Mouse (Mus musculus) thymus, postnatal 14 days (tissue): Measurements from ENCODE around the gene Adamts20.

Experiments used
- DNase-seq: peaks from one replicate; pipeline ENCODE4 v3.0.0; 2021

Adamts20 gene

GRCm38 (mm10) chr15:94242133-94242532 lies 223.1 kb downstream of the Adamts20 start:
- DNase-seq, result no peak

- peak; percentile 61 for DNase-seq
Measured at GRCm38 (mm10) chr15:94239637-94240036, 225.6 kb downstream of the Adamts20 start.

- DNase-seq, result no peak
Measured at GRCm38 (mm10) chr15:94239127-94239526, 226.1 kb downstream of the Adamts20 start.

GRCm38 (mm10) chr15:94238058-94238876 lies 227.0 kb downstream of the Adamts20 start:
- no peak for DNase-seq

- no peak for DNase-seq
Measured at GRCm38 (mm10) chr15:94236726-94237125, 228.5 kb downstream of the Adamts20 start.

- no peak for DNase-seq
Measured at GRCm38 (mm10) chr15:94236121-94236520, 229.1 kb downstream of the Adamts20 start.

GRCm38 (mm10) chr15:94235190-94235589 lies 230.0 kb downstream of the Adamts20 start:
- DNase-seq, result peak; percentile 51

- peak; percentile 58 for DNase-seq
Measured at GRCm38 (mm10) chr15:94231246-94231645, 234.0 kb downstream of the Adamts20 start.

- DNase-seq, result no peak
Measured at GRCm38 (mm10) chr15:94227388-94227787, 237.8 kb downstream of the Adamts20 start.

- no peak for DNase-seq
Measured at GRCm38 (mm10) chr15:94223101-94223500, 242.1 kb downstream of the Adamts20 start.

- no peak for DNase-seq
Measured at GRCm38 (mm10) chr15:94220686-94221085, 244.5 kb downstream of the Adamts20 start.
